Mouse (Mus musculus): ENCODE data around the gene Foxl2.

- TF ChIP-seq CTCF (IDR thresholded peaks at IDR 0.05; ENCODE audit: low read depth, low read length) (no peak), TAL1 (conservative IDR thresholded peaks at IDR 0.05; ENCODE audit: low read depth, low read length) (no peak)
Observed at GRCm38 (mm10) chr9:98955716-98956224, 682 bp downstream of the Foxl2 start.
